Mouse (Mus musculus) hindbrain, embryonic 15.5 days (tissue): Measurements from ENCODE around the gene Ptger4. TPM values are rescaled to one million over a fixed set of nuclear protein-coding genes. Genes with fewer than 3 reads are reported as not detected.

Experiments used
- ATAC-seq: fragments of 200-750 bp; cut with Nextera tagmentation; 2 replicates; pipeline ENCODE4 v1.8.0; 2017; ENCODE audit warnings: low read depth, moderate number of reproducible peaks, moderate TSS enrichment; ENCODE audit not compliant: low FRiP score
- H3K27ac ChIP-seq: fragments of 300-500 bp; sonication (generic); replicated peaks from 2 replicates; pipeline ENCODE4 v1.5.1; 2015; ENCODE audit warnings: mild to moderate bottlenecking, inconsistent platforms
- H3K27me3 ChIP-seq: fragments of 300-500 bp; sonication (generic); 2 replicates; pipeline ENCODE4 v1.6.1; 2015; ENCODE audit warnings: control low read depth, inconsistent platforms
- H3K36me3 ChIP-seq: fragments of 300-500 bp; sonication (generic); 2 replicates; pipeline ENCODE4 v1.6.1; 2015; ENCODE audit warnings: control low read depth, inconsistent platforms
- H3K4me1 ChIP-seq: fragments of 300-500 bp; sonication (generic); replicated peaks from 2 replicates; pipeline ENCODE4 v1.6.1; 2015; ENCODE audit warnings: control low read depth, inconsistent platforms
- H3K4me2 ChIP-seq: fragments of 300-500 bp; sonication (generic); 2 replicates; pipeline ENCODE4 v1.6.1; 2015; ENCODE audit warnings: moderate library complexity, mild to moderate bottlenecking, inconsistent platforms
- H3K4me3 ChIP-seq: fragments of 300-500 bp; sonication (generic); 2 replicates; pipeline ENCODE4 v1.5.1; 2015; ENCODE audit warnings: mild to moderate bottlenecking, inconsistent platforms
- H3K9ac ChIP-seq: fragments of 300-500 bp; sonication (generic); 2 replicates; pipeline ENCODE4 v1.6.1; 2015; ENCODE audit warnings: inconsistent platforms
- H3K9me3 ChIP-seq: fragments of 300-500 bp; sonication (generic); 2 replicates; pipeline ENCODE4 v1.6.1; 2016; ENCODE audit warnings: control low read depth, inconsistent platforms
- WGBS: fragments of 180-500 bp; shearing (Covaris S2); methylation state at CpG from one replicate; pipeline ENCODE4 v1.1.7; 2015; 5-methylcytosine and 5-hydroxymethylcytosine counted together
- polyA plus RNA-seq: library from polyadenylated mRNA; unstranded; fragments of >200 nt; fragmentation: Nextera tagmentation; extraction: Ambion mirVana; gene quantifications from 2 replicates; pipeline ENCODE4 v1.2.1, GENCODE M21; 2015

Gene Ptger4
- polyA plus RNA-seq, 1 experiment from 2014 or later: 2.6 TPM

DNA sequence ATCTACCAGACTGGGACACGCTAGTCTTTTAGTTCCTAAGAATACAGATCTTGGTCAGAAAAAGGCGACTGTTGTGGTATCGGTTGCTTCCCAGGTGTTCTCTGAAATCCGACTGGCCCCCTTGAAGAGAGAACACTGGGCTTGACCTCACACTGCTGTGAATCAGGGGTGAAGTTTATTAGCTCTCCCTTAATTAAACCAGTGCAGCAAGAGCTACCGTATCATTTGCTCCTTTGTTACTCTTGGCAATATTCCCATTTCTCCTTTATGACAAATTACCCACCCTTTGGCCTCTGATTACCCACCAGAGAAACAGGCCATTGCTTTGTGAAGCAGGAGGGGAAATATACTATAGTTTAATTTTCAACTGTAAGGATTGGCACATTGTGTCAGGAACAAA lies 16.2 kb upstream of the Ptger4 start:
- ATAC-seq: 0 out of 2 replicates have a peak, but pooled peaks have one; percentile 17
- H3K4me1 ChIP-seq: peaks cover 4% of the 10 kb centered on the region; the same call in 1 of the 2 replicates
- no peaks in the 10 kb centered on the region for H3K27me3 ChIP-seq
- no peak overlapping the region for H3K9ac ChIP-seq
- H3K4me2 ChIP-seq: no peak overlapping the region
- H3K27ac ChIP-seq: no peak overlapping the region
- 41% methylated on average over 5 of the region's 5 CpGs for WGBS
- H3K36me3 ChIP-seq: no peaks in the 10 kb centered on the region
- no peak overlapping the region for H3K4me3 ChIP-seq
- no peaks in the 10 kb centered on the region for H3K9me3 ChIP-seq

DNA sequence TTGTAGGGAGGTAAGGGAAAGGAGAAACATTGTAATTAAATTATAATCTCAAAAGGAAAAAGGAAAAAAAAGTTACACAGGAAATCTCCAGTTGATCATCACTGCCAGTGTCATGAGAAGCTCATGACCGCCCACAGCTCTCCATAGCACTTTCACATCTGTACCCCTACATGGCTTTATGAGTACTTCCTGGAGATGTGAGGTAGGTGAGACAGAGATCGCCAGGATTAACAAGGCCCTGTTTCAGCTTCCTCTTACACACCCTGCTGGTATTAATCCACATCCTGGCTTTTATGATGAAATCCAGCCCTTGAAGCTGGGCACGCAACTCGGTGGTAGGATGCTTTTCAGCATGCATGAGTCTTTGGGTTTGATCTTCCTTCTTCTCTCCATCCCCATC lies 6.2 kb upstream of the Ptger4 start:
- Histone ChIP-seq H3K27me3 (peaks cover 5% of the 10 kb centered on the region; the same call in 1 of the 2 replicates), H3K9ac (no peak overlapping the region), H3K9me3 (no peaks in the 10 kb centered on the region), H3K36me3 (no peaks in the 10 kb centered on the region), H3K27ac (no peak overlapping the region), H3K4me1 (no peaks in the 10 kb centered on the region), H3K4me3 (no peak overlapping the region), H3K4me2 (no peak overlapping the region)
- WGBS: 92% methylated on average over 4 of the region's 4 CpGs
- no peak for ATAC-seq

DNA sequence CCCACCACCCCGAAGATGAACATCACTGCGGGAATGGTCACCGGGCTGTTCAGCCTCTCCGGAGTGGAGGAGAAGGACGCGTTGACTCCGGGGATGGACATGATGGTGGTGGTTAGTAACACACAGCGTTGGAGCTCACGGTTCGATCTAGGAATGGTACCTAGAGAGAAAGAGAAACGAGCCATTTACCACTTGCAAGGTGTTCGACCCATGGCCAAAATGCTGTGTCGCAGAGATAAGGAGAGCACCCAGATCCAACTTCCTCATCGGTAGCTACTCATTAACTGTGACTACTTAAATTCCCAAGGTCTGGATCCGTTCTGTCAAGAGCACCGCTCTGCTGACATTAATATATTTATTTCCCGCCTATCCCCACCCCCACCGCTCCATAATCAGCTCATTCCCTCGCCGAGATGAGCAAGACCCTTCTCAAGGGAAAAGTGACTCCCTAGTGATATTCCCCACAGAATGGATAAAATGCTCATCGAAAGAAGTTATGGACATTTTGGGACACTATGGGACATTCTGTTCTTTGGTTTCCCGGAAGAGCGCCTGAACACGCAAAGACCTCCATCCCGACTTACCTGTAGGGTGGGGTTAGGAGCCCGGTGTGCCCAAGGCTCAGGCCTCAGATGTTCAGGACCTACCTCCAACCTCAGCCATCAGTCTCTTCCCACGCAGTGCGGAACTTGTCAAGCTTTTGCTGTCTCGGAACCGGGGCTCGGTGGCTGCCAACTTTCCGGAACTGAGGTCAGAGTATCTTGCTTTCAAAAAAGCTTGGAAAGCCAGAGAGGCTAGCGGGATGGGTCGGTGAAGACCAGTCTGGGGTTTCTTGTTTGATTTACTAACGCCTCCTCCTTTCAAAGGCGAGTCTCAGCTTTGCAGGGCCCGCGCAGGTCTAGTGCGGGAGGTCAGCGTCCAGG lies 690 bp downstream of the Ptger4 start:
- peaks cover 29% of the 10 kb centered on the region for H3K27me3 ChIP-seq
- no peaks in the 10 kb centered on the region for H3K36me3 ChIP-seq
- peak overlapping the region; percentile 100 for H3K4me2 ChIP-seq
- 0 out of 2 replicates have a peak overlapping the region, but pooled peaks have one; percentile 20 for H3K9ac ChIP-seq
- peak overlapping the region; percentile 64 for H3K4me3 ChIP-seq
- H3K9me3 ChIP-seq: no peaks in the 10 kb centered on the region
- ATAC-seq: no peak; the same call in 1 of the 2 replicates
- peaks cover 30% of the 10 kb centered on the region for H3K4me1 ChIP-seq
- 6% methylated on average over 40 of the region's 40 CpGs for WGBS
- no peak overlapping the region for H3K27ac ChIP-seq

DNA sequence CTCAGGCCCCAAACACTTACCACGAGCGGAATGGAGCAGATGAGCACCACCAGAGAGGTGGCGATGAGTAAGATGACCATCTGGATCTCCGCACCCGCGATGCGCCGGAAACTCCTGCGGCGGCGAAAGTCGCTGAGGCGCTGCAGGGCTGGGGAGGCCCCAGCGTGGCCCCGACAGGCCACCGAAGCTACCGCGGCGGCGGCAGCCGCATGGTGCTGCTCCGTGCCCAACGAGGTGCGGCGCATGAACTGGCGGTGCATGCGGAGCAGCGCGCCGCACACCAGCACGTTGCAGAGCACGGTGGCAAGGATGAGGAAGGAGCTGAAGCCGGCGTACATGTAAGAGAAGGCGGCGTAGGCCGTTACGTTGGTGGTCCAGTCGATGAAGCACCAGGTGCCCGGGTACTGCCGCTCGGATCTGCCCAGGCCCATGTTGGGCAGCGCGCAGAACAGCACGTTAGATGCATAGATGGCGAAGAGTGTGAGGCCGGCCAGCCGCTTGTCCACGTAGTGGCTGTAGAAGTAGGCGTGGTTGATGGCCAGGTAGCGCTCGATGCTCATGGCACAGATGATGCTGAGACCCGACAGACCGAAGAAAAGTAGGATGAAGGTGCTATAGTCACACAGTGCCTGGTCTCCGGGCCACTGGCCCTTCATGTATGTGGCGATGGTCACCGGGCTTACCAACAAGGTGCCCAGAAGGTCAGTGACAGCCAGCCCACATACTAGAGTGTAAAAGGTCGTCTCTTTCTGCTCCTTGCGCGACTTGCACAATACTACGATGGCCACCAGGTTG lies 1.5 kb downstream of the Ptger4 start:
- Histone ChIP-seq H3K27me3 (peaks cover 29% of the 10 kb centered on the region), H3K4me1 (peaks cover 30% of the 10 kb centered on the region), H3K9me3 (no peaks in the 10 kb centered on the region), H3K4me2 (peak overlapping the region; percentile 100), H3K4me3 (peak overlapping the region; percentile 64), H3K36me3 (no peaks in the 10 kb centered on the region), H3K27ac (no peak overlapping the region), H3K9ac (peak overlapping the region; percentile 53)
- ATAC-seq: peak; percentile 57
- 3% methylated on average over 61 of the region's 61 CpGs for WGBS

DNA sequence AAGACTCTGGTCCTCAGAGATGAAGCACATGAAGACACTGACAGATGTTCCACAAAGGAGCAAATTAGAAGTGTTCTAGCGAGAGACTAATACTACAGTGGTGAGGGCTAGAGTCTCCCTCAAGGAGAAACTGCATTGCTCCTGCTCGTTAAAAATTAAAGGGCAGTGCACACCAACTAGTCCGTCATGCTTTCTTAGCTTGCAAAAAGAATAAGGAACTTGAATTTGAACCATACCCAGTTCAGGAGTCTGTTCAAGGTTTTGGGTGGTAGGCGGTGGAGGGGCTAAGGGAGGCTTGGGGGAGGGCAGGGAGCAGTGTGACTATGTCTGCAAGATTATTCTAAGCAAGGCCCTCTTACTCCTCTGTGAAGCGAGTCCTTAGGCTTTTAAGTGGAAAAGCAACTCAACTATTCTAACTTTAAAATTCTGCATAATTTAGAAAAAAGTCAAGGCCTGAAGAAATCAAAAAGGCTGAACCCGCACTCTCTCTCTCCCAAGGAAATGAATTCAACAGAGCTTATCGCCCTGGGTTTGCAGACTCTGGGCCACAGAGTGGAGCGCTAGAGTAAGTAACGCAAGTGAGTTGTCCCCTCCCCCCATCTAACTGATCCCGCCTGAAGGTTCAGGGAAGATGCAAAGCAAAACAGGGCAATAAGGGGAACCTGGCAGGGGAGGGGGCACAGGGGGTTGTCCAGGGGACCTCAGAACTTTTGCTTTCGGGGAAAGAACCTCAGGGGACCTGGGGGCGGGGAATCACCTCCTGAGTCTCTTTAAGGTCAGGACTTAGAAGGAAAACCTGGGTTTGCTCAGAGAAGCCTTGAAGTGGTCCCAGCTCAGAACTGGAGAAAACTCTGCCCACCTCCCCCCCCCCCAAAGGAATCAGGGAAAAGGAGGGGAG lies 2.4 kb downstream of the Ptger4 start:
- Histone ChIP-seq H3K4me3 (peak overlapping the region; percentile 64), H3K9ac (peak overlapping the region; percentile 53), H3K4me1 (peaks cover 34% of the 10 kb centered on the region), H3K4me2 (peak overlapping the region; percentile 100), H3K27ac (no peak overlapping the region), H3K27me3 (peaks cover 29% of the 10 kb centered on the region), H3K9me3 (no peaks in the 10 kb centered on the region), H3K36me3 (no peaks in the 10 kb centered on the region)
- 19% methylated on average over 12 of the region's 12 CpGs for WGBS
- ATAC-seq: peak; percentile 46; the same call in 1 of the 2 replicates

DNA sequence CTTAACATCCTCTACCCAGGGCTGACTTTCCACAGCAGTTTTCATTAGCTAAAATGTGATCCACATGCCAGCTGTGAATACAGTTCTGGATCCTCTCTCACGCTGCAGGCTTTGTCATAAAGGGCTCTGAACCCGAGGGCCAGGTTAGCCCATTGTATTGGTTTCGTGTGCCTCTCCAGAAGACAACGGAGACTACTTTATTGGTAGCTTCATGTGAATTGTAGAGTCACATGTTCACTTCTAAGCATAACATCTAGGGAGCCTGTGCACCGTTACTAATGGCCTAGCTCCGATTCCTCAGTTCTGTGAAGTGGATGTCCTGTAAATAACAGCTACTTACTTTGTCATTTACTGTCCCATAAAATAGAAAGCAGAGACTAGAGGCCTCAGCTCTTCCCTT lies 3.6 kb downstream of the Ptger4 start:
- WGBS: 83% methylated on average over 6 of the region's 6 CpGs
- H3K4me3 ChIP-seq: no peak overlapping the region
- no peak for ATAC-seq
- H3K27ac ChIP-seq: no peak overlapping the region
- H3K27me3 ChIP-seq: peaks cover 26% of the 10 kb centered on the region
- H3K4me1 ChIP-seq: peaks cover 34% of the 10 kb centered on the region
- H3K9ac ChIP-seq: no peak overlapping the region
- H3K4me2 ChIP-seq: 0 out of 2 replicates have a peak overlapping the region, but pooled peaks have one; percentile 4
- H3K36me3 ChIP-seq: no peaks in the 10 kb centered on the region
- no peaks in the 10 kb centered on the region for H3K9me3 ChIP-seq

DNA sequence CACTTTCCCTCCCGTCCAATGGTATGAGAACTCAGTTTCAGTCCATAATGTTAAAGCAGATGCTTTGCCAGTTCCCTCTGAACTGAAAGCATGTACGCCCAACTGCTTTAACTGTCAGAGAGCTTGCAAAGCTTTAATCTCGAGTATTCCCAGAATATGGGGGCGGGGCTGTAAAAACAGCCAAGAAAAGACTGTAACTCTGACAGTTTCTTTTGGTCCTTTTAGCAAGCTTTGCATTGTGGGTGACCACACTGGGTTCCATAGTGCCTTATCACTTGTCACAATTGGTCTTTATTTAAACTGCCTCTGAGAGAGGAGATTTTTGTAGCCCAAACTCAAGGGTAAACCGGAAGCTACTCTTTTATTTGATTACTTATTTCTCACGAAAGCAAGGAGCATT lies 4.1 kb downstream of the Ptger4 start:
- Histone ChIP-seq H3K4me1 (peaks cover 34% of the 10 kb centered on the region), H3K9me3 (no peaks in the 10 kb centered on the region), H3K27me3 (peaks cover 23% of the 10 kb centered on the region), H3K27ac (no peak overlapping the region), H3K36me3 (no peaks in the 10 kb centered on the region), H3K9ac (no peak overlapping the region), H3K4me2 (no peak overlapping the region), H3K4me3 (no peak overlapping the region)
- no peak for ATAC-seq
- 72% methylated on average over 6 of the region's 6 CpGs for WGBS

DNA sequence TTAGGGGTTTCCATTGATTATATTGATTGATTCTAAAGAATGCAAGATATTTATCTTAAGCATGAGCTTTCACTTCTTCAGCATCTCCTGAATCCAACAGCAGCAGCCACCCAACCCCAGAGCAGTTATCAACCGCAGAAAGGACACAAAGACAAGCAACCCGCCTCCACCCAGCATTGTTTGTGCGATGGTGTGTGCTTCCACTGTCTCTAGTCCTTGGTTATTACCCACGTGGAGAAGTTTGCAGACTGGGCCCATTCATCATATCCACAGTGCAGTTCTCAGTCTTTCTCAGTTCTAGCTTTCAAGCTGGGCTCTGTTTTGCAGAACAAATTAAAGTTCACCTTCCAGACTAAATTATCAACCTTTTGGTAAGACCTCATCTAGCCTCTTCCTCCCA lies 4.6 kb downstream of the Ptger4 start:
- Histone ChIP-seq H3K36me3 (no peaks in the 10 kb centered on the region), H3K4me2 (0 out of 2 replicates have a peak overlapping the region, but pooled peaks have one; percentile 7), H3K9me3 (no peaks in the 10 kb centered on the region), H3K27me3 (peaks cover 23% of the 10 kb centered on the region), H3K27ac (no peak overlapping the region), H3K9ac (no peak overlapping the region), H3K4me3 (no peak overlapping the region), H3K4me1 (peaks cover 29% of the 10 kb centered on the region)
- WGBS: 62% methylated on average over 4 of the region's 4 CpGs
- ATAC-seq: no peak

DNA sequence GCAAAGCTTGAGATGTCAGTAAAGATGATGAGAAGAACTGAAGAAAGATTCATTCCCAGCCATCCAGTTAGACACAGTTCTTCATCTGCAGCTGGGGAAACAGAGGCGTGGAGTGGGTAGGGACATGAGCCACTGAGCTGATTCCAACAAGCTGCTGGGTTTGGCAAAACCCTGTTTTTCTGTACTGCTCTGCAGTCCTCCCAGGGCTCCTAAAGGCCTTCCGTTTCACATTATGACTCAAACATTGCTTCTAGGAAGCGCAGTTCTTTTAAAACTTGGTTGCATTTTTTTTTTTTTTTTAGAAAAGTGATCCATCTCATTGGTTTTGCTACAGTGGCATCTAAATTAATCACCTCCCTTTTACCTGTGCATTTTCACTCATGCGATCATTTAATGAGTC lies 5.4 kb downstream of the Ptger4 start:
- H3K36me3 ChIP-seq: no peaks in the 10 kb centered on the region
- WGBS: 85% methylated on average over 4 of the region's 4 CpGs
- peaks cover 22% of the 10 kb centered on the region for H3K4me1 ChIP-seq
- H3K27ac ChIP-seq: no peak overlapping the region
- ATAC-seq: no peak
- H3K27me3 ChIP-seq: peaks cover 19% of the 10 kb centered on the region
- no peaks in the 10 kb centered on the region for H3K9me3 ChIP-seq
- no peak overlapping the region for H3K9ac ChIP-seq
- H3K4me3 ChIP-seq: no peak overlapping the region
- H3K4me2 ChIP-seq: no peak overlapping the region

DNA sequence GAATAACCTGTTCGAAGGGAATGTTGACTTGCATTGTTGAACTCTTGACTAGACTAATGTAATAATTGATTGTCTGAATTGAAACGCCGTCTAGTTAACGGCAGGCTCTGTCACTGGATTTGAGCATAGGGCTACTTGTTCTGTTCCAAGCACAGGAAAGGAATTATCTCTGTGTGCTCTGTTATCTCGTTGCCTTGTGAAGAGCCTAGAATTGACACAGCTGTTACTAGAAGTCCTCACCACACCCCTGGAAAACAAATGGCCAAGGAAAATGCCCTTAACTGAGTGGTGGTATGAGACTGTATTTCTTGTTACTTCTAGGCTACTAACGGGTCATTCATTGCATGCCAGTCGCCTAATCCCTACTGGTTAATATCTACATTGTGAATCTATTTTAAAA lies 5.9 kb downstream of the Ptger4 start:
- ATAC-seq: no peak
- Histone ChIP-seq H3K27ac (no peak overlapping the region), H3K9me3 (no peaks in the 10 kb centered on the region), H3K4me3 (no peak overlapping the region), H3K27me3 (peaks cover 15% of the 10 kb centered on the region), H3K36me3 (no peaks in the 10 kb centered on the region), H3K4me1 (peaks cover 17% of the 10 kb centered on the region), H3K4me2 (no peak overlapping the region), H3K9ac (no peak overlapping the region)
- whole genome bisulfite sequencing: 88% methylated on average over 7 of the region's 7 CpGs

DNA sequence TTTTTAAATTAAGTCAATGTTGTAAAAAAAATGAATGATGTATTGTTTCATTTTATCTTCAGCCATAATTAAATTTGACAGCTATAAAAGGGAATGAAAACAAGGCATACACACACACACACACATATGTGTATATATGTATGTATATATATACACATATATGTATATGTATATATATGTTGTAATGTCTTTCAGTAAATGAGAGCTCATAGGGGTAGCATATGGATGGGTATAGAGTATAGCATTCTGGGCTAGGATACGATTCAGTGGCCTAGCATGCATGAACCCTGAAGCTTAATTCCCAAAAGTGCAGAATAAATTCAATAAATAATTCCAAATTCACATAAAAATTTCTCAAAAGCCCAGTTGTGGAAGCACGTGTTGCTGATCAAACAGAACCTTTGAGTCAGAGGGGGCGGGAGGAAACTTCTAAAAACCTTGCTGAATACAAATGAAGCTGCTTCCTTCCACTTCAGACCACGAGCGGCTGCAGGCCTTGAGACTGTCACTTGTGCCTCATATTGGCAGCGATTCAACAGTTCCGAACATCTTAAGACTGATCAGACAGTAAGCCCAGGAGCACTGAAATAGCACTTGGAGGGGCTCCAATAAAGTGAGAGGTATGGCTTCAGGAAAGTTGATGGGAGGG lies 6.9 kb downstream of the Ptger4 start:
- Histone ChIP-seq H3K4me3 (no peak overlapping the region), H3K27me3 (0 out of 2 replicates have a peak, but pooled peaks cover 11% of the 10 kb centered on the region), H3K27ac (no peak overlapping the region), H3K36me3 (no peaks in the 10 kb centered on the region), H3K9ac (no peak overlapping the region), H3K9me3 (no peaks in the 10 kb centered on the region), H3K4me2 (no peak overlapping the region), H3K4me1 (peaks cover 8% of the 10 kb centered on the region)
- WGBS: 56% methylated on average over 7 of the region's 7 CpGs
- ATAC-seq: peak; percentile 36; the same call in 1 of the 2 replicates
